Mouse (Mus musculus): ENCODE results near the gene Cuzd1.

GRCm38 (mm10) chr7:131333564-131333963 lies 11.5 kb upstream of the Cuzd1 start, which contains the start of gene Fam24a:
- no peak for TF ChIP-seq CTCF (IDR thresholded peaks at IDR 0.05; ENCODE audit: extremely low read depth, insufficient read depth, insufficient read length, insufficient replicate concordance)
- no peak for TF ChIP-seq POLR2A (IDR thresholded peaks at IDR 0.05; ENCODE audit: low read depth, low read length)

Measured in spleen, adult 2 months (tissue).